Mouse (Mus musculus): ENCODE measurements around the gene Tmem19. TPM values are rescaled to one million over a fixed set of nuclear protein-coding genes. Genes with fewer than 3 reads are reported as not detected.

The Tmem19 gene
- polyA plus RNA-seq (2017; shearing (Covaris generic)), result 49.2 TPM

GRCm38 (mm10) chr10:115361840-115362622, at the start of gene Tmem19:
Gene Tmem19 (minus strand): TSS chr10:115362501.

GRCm38 (mm10) chr10:115384221-115385017, 22.1 kb upstream of the Tmem19 start, which contains the start of the genes Thap2 and Zfc3h1:
Gene Thap2 (minus strand): TSS chr10:115384443.
Gene Zfc3h1 (plus strand): TSS chr10:115384959.

GRCm38 (mm10) chr10:115315473-115316171, 46.7 kb downstream of the Tmem19 start, which contains the start of gene Rab21:
Gene Rab21 (minus strand): TSS chr10:115315594.

Other genes starting within 250 kb of the Tmem19 start
- gene Tph2, start 177.5 kb downstream of the Tmem19 start, polyA plus RNA-seq (2017; shearing (Covaris generic)), result not detected
- gene Tbc1d15, start 111.0 kb downstream of the Tmem19 start, polyA plus RNA-seq (2017; shearing (Covaris generic)), result 115 TPM
- gene Rab21, start 46.9 kb downstream of the Tmem19 start, polyA plus RNA-seq (2017; shearing (Covaris generic)), result 4.1 TPM
- 15.4 TPM for gene Thap2, start 21.9 kb upstream of the Tmem19 start, polyA plus RNA-seq (2017; shearing (Covaris generic))
- 30.2 TPM for gene Zfc3h1, start 22.5 kb upstream of the Tmem19 start, polyA plus RNA-seq (2017; shearing (Covaris generic))
- gene A930009A15Rik, start 207.5 kb upstream of the Tmem19 start, polyA plus RNA-seq (2017; shearing (Covaris generic)), result not detected
- gene Lgr5, start 225.3 kb upstream of the Tmem19 start, polyA plus RNA-seq (2017; shearing (Covaris generic)), result 0.06 TPM